Mouse (Mus musculus): Measurements from ENCODE around the gene Htr2b. TPM values are rescaled to one million over a fixed set of nuclear protein-coding genes. Genes with fewer than 3 reads are reported as not detected.
A peak's percentile ranks its signal among the peaks of the same experiment; 100 is the strongest.

The Htr2b gene
- polyA plus RNA-seq, 1 experiment from 2014 or later: 2.8 TPM

GRCm38 (mm10) chr1:86058856-86059769 lies 52.7 kb downstream of the Htr2b start:
- no peaks in the 10 kb centered on the region for H3K36me3 ChIP-seq (ENCODE audit: control insufficient read depth, insufficient read depth, low read length)
- peak; percentile 79 for ATAC-seq
- peak overlapping the region; percentile 65 for H3K4me2 ChIP-seq (ENCODE audit: low read depth, low read length)
- H3K9me3 ChIP-seq (ENCODE audit: control insufficient read depth, low read length): no peaks in the 10 kb centered on the region
- H3K27me3 ChIP-seq (replicated peaks; ENCODE audit: control insufficient read depth, insufficient read depth, low read length): no peaks in the 10 kb centered on the region
- peak overlapping the region; percentile 66 for H3K9ac ChIP-seq (ENCODE audit: low read depth, low read length)
- H3K27ac ChIP-seq (ENCODE audit: low read length): no peak overlapping the region
- peak overlapping the region; percentile 39 for H3K4me3 ChIP-seq (ENCODE audit: low read length)
- 10% methylated on average over 21 of the region's 21 CpGs for WGBS
- H3K4me1 ChIP-seq (ENCODE audit: control insufficient read depth, insufficient read depth, low read length): peaks cover 10% of the 10 kb centered on the region; the same call in 1 of the 2 replicates

- Histone ChIP-seq H3K27me3 (replicated peaks; ENCODE audit: control insufficient read depth, insufficient read depth, low read length) (no peaks in the 10 kb centered on the region), H3K9ac (ENCODE audit: low read depth, low read length) (no peak overlapping the region; the same call in 1 of the 2 replicates), H3K36me3 (ENCODE audit: control insufficient read depth, insufficient read depth, low read length) (no peaks in the 10 kb centered on the region), H3K4me2 (ENCODE audit: low read depth, low read length) (no peak overlapping the region), H3K4me3 (ENCODE audit: low read length) (no peak overlapping the region), H3K27ac (ENCODE audit: low read length) (peak overlapping the region; percentile 60), H3K4me1 (ENCODE audit: control insufficient read depth, insufficient read depth, low read length) (peaks cover 10% of the 10 kb centered on the region; the same call in 1 of the 2 replicates), H3K9me3 (ENCODE audit: control insufficient read depth, low read length) (no peaks in the 10 kb centered on the region)
- WGBS: 68% methylated on average over 4 of the region's 4 CpGs
- ATAC-seq: peak; percentile 54
Observed at GRCm38 (mm10) chr1:86056284-86056683, 55.5 kb downstream of the Htr2b start.

DNA sequence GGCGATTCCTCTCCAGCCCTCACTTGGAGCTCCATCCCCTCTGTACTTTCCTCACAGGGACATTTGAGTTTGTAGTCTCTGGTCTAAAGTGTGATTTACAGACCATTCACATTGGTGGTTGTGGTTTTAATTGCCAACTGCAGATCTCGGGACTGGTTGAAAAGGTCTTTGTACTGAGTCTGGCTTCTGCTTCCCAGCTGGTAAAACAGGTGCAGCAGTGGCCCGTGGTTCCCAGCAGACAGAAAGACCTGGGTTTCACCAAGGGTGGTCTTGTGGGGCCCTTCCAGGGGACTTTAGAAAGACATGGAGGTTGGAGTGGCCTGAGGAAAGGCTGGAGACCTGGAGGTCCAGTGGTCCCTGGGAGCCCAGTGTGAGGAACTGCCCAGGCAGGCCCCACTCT lies 56.8 kb downstream of the Htr2b start:
- H3K27ac ChIP-seq (ENCODE audit: low read length): peak overlapping the region; percentile 22; the same call in 1 of the 2 replicates
- WGBS: 46% methylated on average over 3 of the region's 3 CpGs
- no peak overlapping the region for H3K9ac ChIP-seq (ENCODE audit: low read depth, low read length)

GRCm38 (mm10) chr1:86053198-86053921 lies 58.4 kb downstream of the Htr2b start:
- Histone ChIP-seq H3K27me3 (replicated peaks; ENCODE audit: control insufficient read depth, insufficient read depth, low read length) (no peaks in the 10 kb centered on the region), H3K4me1 (ENCODE audit: control insufficient read depth, insufficient read depth, low read length) (peaks cover 10% of the 10 kb centered on the region; the same call in 1 of the 2 replicates), H3K9me3 (ENCODE audit: control insufficient read depth, low read length) (no peaks in the 10 kb centered on the region), H3K4me2 (ENCODE audit: low read depth, low read length) (no peak overlapping the region), H3K9ac (ENCODE audit: low read depth, low read length) (no peak overlapping the region), H3K4me3 (ENCODE audit: low read length) (no peak overlapping the region), H3K27ac (ENCODE audit: low read length) (no peak overlapping the region), H3K36me3 (ENCODE audit: control insufficient read depth, insufficient read depth, low read length) (no peaks in the 10 kb centered on the region)
- 79% methylated on average over 12 of the region's 12 CpGs for WGBS
- no peak for ATAC-seq

More for the DNA sequence above, 56.8 kb downstream of the Htr2b start:
- H3K4me3 ChIP-seq (ENCODE audit: low read length): no peak overlapping the region
- H3K4me2 ChIP-seq (ENCODE audit: low read depth, low read length): no peak overlapping the region
- no peaks in the 10 kb centered on the region for H3K9me3 ChIP-seq (ENCODE audit: control insufficient read depth, low read length)
- H3K27me3 ChIP-seq (replicated peaks; ENCODE audit: control insufficient read depth, insufficient read depth, low read length): no peaks in the 10 kb centered on the region
- ATAC-seq: no peak
- H3K4me1 ChIP-seq (ENCODE audit: control insufficient read depth, insufficient read depth, low read length): peaks cover 10% of the 10 kb centered on the region; the same call in 1 of the 2 replicates
- no peaks in the 10 kb centered on the region for H3K36me3 ChIP-seq (ENCODE audit: control insufficient read depth, insufficient read depth, low read length)

Other genes starting within 250 kb of the Htr2b start
- 129 and 141 TPM in 2 replicates for gene Itm2c, start 217.7 kb downstream of the Htr2b start, polyA plus RNA-seq (2015; fragmentation: Nextera tagmentation; extraction: Ambion mirVana)
- gene 4933407L21Rik, start 183.5 kb downstream of the Htr2b start, polyA plus RNA-seq (2015; fragmentation: Nextera tagmentation; extraction: Ambion mirVana): 0.09 and 0.22 TPM in 2 replicates
- 0.07 and 0.10 TPM in 2 replicates for gene Gpr55, start 151.0 kb downstream of the Htr2b start, polyA plus RNA-seq (2015; fragmentation: Nextera tagmentation; extraction: Ambion mirVana)
- not detected in 2 replicates for gene Spata3, start 95.2 kb downstream of the Htr2b start, polyA plus RNA-seq (2015; fragmentation: Nextera tagmentation; extraction: Ambion mirVana)
- 4.3 and 4.4 TPM in 2 replicates for gene 2810459M11Rik, start 66.1 kb downstream of the Htr2b start, polyA plus RNA-seq (2015; fragmentation: Nextera tagmentation; extraction: Ambion mirVana)
- gene Psmd1, start 47.6 kb downstream of the Htr2b start, polyA plus RNA-seq (2015; fragmentation: Nextera tagmentation; extraction: Ambion mirVana): 135 and 144 TPM in 2 replicates
- not detected in 2 replicates for gene Gm21972, start 21.7 kb upstream of the Htr2b start, polyA plus RNA-seq (2015; fragmentation: Nextera tagmentation; extraction: Ambion mirVana)
- 13.0 and 15.2 TPM in 2 replicates for gene Armc9, start 42.8 kb upstream of the Htr2b start, polyA plus RNA-seq (2015; fragmentation: Nextera tagmentation; extraction: Ambion mirVana)
- gene B3gnt7, start 190.9 kb upstream of the Htr2b start, polyA plus RNA-seq (2015; fragmentation: Nextera tagmentation; extraction: Ambion mirVana): 5.3 and 6.7 TPM in 2 replicates
- gene Ncl, start 247.4 kb upstream of the Htr2b start, polyA plus RNA-seq (2015; fragmentation: Nextera tagmentation; extraction: Ambion mirVana): 355 and 416 TPM in 2 replicates

Data from intestine, embryonic 16.5 days (tissue).